In genomic region chr2:58680794-58681193, GRCm38 (mm10) we compare ENCODE assay signal across 10 mouse cellular contexts.
DNase-seq lines count a peak whose midpoint lies in the region; ATAC-seq and TF ChIP-seq lines count a peak whose summit lies in the region.
"Had no signal": no experiment of that assay in that cellular context is flagged by ENCODE, and none has a peak within 500 bp of the region (broad histone marks: within the 10 kb centered on the region; RNA-seq: fewer than 3 reads in every experiment).

No protein-coding gene starts in this region.

- DNase-seq in heart, adult 18-20 months = peak; percentile 42 to 85
- DNase-seq in CD4-positive, CD25-positive, alpha-beta regulatory T cell, adult 2 months (ENCODE audit: low read depth, low spot score) = peak; percentile 67
- peak; percentile 33 for DNase-seq in cerebellum, adult 11-12 months
- peak; percentile 70 for DNase-seq in forelimb bud, embryonic 11.5 days (ENCODE audit: low read depth, low spot score)
- DNase-seq in kidney, postnatal 10 days = peak; percentile 81
- DNase-seq in lung, adult 2 months = peak; percentile 56
- peak; percentile 72 for DNase-seq in stomach, postnatal 0 days (ENCODE audit: low spot score)

- no peaks in the 10 kb centered on the region for H3K4me1 ChIP-seq in heart, embryonic 11.5 days (ENCODE audit: control insufficient read depth, insufficient read depth, low read length)
- H3K4me1 ChIP-seq in lung, adult 2 months (ENCODE audit: control insufficient read depth, insufficient read depth, low read length) = no peaks in the 10 kb centered on the region
- H3K4me1 ChIP-seq in stomach, postnatal 0 days (replicated peaks; ENCODE audit: control insufficient read depth, insufficient read depth) = no peaks in the 10 kb centered on the region
- H3K4me1 ChIP-seq: heart, embryonic 15.5 days had no signal

- no peaks in the 10 kb centered on the region for H3K27me3 ChIP-seq in heart, embryonic 11.5 days (ENCODE audit: control insufficient read depth, insufficient read depth, low read length)
- H3K27me3 ChIP-seq in stomach, postnatal 0 days (ENCODE audit: control insufficient read depth, insufficient read depth, low read length) = no peaks in the 10 kb centered on the region
- H3K27me3 ChIP-seq: heart, embryonic 15.5 days had no signal

- H3K27ac ChIP-seq in heart, embryonic 11.5 days (ENCODE audit: low read depth, low read length) = no peak overlapping the region
- H3K27ac ChIP-seq in stomach, postnatal 0 days (replicated peaks) = no peak overlapping the region
- H3K27ac ChIP-seq: heart, embryonic 15.5 days had no signal

- H3K4me2 ChIP-seq in heart, embryonic 11.5 days = no peak overlapping the region
- H3K4me2 ChIP-seq in stomach, postnatal 0 days (replicated peaks; ENCODE audit: low read depth) = no peak overlapping the region
- H3K4me2 ChIP-seq: heart, embryonic 15.5 days had no signal

- TF ChIP-seq EP300 in stomach, postnatal 0 days (optimal IDR thresholded peaks at IDR 0.05) = no peak

- ATAC-seq in heart, embryonic 11.5 days (replicated peaks; ENCODE audit: insufficient number of reproducible peaks, low FRiP score, low TSS enrichment) = no peak
- ATAC-seq in stomach, postnatal 0 days (ENCODE audit: low FRiP score, low TSS enrichment) = no peak

- no peak overlapping the region for H3K4me3 ChIP-seq in heart, embryonic 11.5 days (ENCODE audit: low read depth, low read length)
- no peak overlapping the region for H3K4me3 ChIP-seq in lung, adult 2 months (replicated peaks; ENCODE audit: extremely low read depth, low read depth, low read length)
- no peak overlapping the region for H3K4me3 ChIP-seq in stomach, postnatal 0 days (ENCODE audit: low read depth, low read length)
- H3K4me3 ChIP-seq: heart, embryonic 15.5 days had no signal

- TF ChIP-seq CTCF in lung, adult 2 months (IDR thresholded peaks at IDR 0.05; ENCODE audit: insufficient read depth, low read length) = peak; percentile 31; the same call in 1 of the 2 replicates
- TF ChIP-seq CTCF in stomach, postnatal 0 days (IDR thresholded peaks at IDR 0.05; ENCODE audit: low read depth) = peak; percentile 82

- no peak for TF ChIP-seq POLR2A in lung, adult 2 months (IDR thresholded peaks at IDR 0.05; ENCODE audit: borderline replicate concordance, extremely low read depth, low read depth, low read length)

- H3K9me3 ChIP-seq in heart, embryonic 11.5 days (replicated peaks; ENCODE audit: control insufficient read depth, low read length) = no peaks in the 10 kb centered on the region
- no peaks in the 10 kb centered on the region for H3K9me3 ChIP-seq in stomach, postnatal 0 days (ENCODE audit: control insufficient read depth, low read length)
- H3K9me3 ChIP-seq: heart, embryonic 15.5 days had no signal

- H3K36me3 ChIP-seq in heart, embryonic 11.5 days (ENCODE audit: control insufficient read depth, insufficient read depth, low read length) = no peaks in the 10 kb centered on the region
- no peaks in the 10 kb centered on the region for H3K36me3 ChIP-seq in stomach, postnatal 0 days (ENCODE audit: control insufficient read depth, insufficient read depth, low read length)
- H3K36me3 ChIP-seq: G1E; heart, embryonic 15.5 days had no signal

- WGBS in heart, embryonic 11.5 days (ENCODE audit: insufficient replicate concordance) = 29% methylated on average over 6 of the region's 6 CpGs
- 34% methylated on average over 6 of the region's 6 CpGs for WGBS in lung, adult 2 months
- 31% methylated on average over 6 of the region's 6 CpGs for WGBS in stomach, postnatal 0 days

- no peak overlapping the region for H3K9ac ChIP-seq in heart, embryonic 11.5 days (ENCODE audit: low read depth, low read length)
- H3K9ac ChIP-seq in stomach, postnatal 0 days (ENCODE audit: low read length) = no peak overlapping the region
- H3K9ac ChIP-seq: heart, embryonic 15.5 days had no signal
